Mouse (Mus musculus) liver, embryonic 15.5 days (tissue): ENCODE measurements around the gene Arhgap27. TPM values are rescaled to one million over a fixed set of nuclear protein-coding genes. Genes with fewer than 3 reads are reported as not detected.

Experiments used
- ATAC-seq: fragments of 200-750 bp; cut with Nextera tagmentation; 2 replicates; pipeline ENCODE4 v1.8.0; 2017; ENCODE audit warnings: moderate number of reproducible peaks, mild to moderate bottlenecking, moderate library complexity; ENCODE audit not compliant: insufficient read depth
- H3K27ac ChIP-seq: fragments of 300-500 bp; sonication (generic); replicated peaks from 2 replicates; pipeline ENCODE4 v1.5.1; 2015; ENCODE audit warnings: mild to moderate bottlenecking, inconsistent platforms
- H3K27me3 ChIP-seq: fragments of 300-500 bp; sonication (generic); 2 replicates; pipeline ENCODE4 v1.6.1; 2015; ENCODE audit warnings: mild to moderate bottlenecking, inconsistent platforms
- H3K36me3 ChIP-seq: fragments of 300-500 bp; sonication (generic); replicated peaks from 2 replicates; pipeline ENCODE4 v1.6.1; 2015; ENCODE audit warnings: moderate library complexity, mild to moderate bottlenecking, inconsistent platforms
- H3K4me1 ChIP-seq: fragments of 300-500 bp; sonication (generic); replicated peaks from 2 replicates; pipeline ENCODE4 v1.6.1; 2015; ENCODE audit warnings: inconsistent platforms
- H3K4me2 ChIP-seq: fragments of 300-500 bp; sonication (generic); 2 replicates; pipeline ENCODE4 v1.6.1; 2015; ENCODE audit warnings: moderate library complexity, mild to moderate bottlenecking, inconsistent platforms
- H3K4me3 ChIP-seq: fragments of 300-500 bp; sonication (generic); replicated peaks from 2 replicates; pipeline ENCODE4 v1.5.1; 2015; ENCODE audit warnings: mild to moderate bottlenecking, inconsistent platforms
- H3K9ac ChIP-seq: fragments of 300-500 bp; sonication (generic); 2 replicates; pipeline ENCODE4 v1.6.1; 2015; ENCODE audit warnings: moderate library complexity, mild to moderate bottlenecking, inconsistent platforms
- H3K9me3 ChIP-seq: fragments of 300-500 bp; sonication (generic); replicated peaks from 2 replicates; pipeline ENCODE4 v1.6.1; 2016; ENCODE audit warnings: inconsistent platforms
- WGBS: fragments of 180-500 bp; shearing (Covaris S2); methylation state at CpG from one replicate; pipeline ENCODE4 v1.1.7; 2015; ENCODE audit warnings: mixed read lengths; ENCODE audit not compliant: insufficient replicate concordance; 5-methylcytosine and 5-hydroxymethylcytosine counted together
- polyA plus RNA-seq: library from polyadenylated mRNA; unstranded; fragments of >200 nt; fragmentation: Nextera tagmentation; extraction: Ambion mirVana; gene quantifications from 2 replicates; pipeline ENCODE4 v1.2.1, GENCODE M21; 2015

Arhgap27 gene
- polyA plus RNA-seq, 1 experiment from 2014 or later: 2.7 TPM

- no peak overlapping the region for H3K4me3 ChIP-seq
- H3K9ac ChIP-seq: no peak overlapping the region
- H3K4me1 ChIP-seq: peaks cover 6% of the 10 kb centered on the region
- 36% methylated on average over 1 of the region's 1 CpGs for WGBS
- H3K9me3 ChIP-seq: no peaks in the 10 kb centered on the region
- no peak overlapping the region for H3K4me2 ChIP-seq
- peaks cover 3% of the 10 kb centered on the region; the same call in 1 of the 2 replicates for H3K27me3 ChIP-seq
- ATAC-seq: no peak
- H3K36me3 ChIP-seq: no peaks in the 10 kb centered on the region
- H3K27ac ChIP-seq: no peak overlapping the region
Measured at GRCm38 (mm10) chr11:103318042-103318441, 45.5 kb downstream of the Arhgap27 start.

DNA sequence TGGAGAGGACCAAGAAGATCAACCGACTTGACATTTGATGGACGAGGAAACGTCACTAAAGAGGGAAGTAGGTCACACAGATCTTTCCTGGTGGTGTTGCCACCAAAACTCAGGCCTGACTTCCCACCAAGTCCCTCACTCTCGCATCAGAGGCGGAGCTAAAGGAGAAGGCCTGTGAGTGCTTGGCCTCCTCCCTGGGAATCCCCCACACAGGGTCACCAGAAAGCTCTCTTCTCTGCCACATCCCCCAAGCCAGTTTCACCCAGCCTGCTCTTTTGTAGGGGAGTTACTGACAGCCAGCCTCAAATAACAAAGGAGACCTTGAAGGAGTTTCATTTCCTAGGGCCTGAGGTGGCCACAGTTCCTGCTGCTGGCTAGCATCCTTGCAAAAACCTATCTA is 48.1 kb downstream of the Arhgap27 start:
- Histone ChIP-seq H3K4me3 (no peak overlapping the region), H3K27ac (no peak overlapping the region), H3K27me3 (peaks cover 20% of the 10 kb centered on the region), H3K36me3 (no peaks in the 10 kb centered on the region), H3K9me3 (no peaks in the 10 kb centered on the region), H3K9ac (no peak overlapping the region), H3K4me2 (no peak overlapping the region), H3K4me1 (peaks cover 3% of the 10 kb centered on the region; the same call in 1 of the 2 replicates)
- ATAC-seq: no peak
- 44% methylated on average over 5 of the region's 5 CpGs for WGBS

DNA sequence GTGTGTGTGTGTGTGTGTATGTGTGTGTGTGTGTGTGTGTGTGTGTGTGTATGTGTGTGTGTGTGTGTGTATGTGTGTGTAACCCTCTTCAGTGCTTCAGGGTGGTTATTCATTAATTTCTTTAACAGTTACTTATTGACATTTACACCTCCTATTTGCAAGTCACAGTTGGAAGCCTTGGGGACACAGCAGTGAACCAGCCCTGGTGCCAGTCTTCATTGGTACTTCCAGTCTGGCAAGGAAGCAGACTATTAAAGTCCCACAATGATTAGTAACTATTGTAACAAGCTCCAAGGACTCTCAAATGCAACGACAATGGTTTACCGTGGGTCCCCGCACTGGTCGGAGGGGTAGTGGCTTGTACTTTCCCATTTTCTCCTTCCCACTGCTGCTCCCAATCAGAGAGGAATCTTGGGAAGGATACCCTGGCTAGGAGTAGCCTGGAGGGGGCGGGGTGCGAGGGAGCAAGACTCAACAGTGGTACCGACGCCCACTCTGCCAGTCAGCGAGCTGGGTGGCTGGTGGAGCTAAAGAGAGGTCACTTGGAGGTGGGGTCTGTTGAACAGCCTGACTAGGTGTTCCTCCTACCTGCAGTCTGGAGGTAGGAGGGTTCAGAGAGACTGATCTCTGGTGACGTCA is 48.6 kb downstream of the Arhgap27 start:
- no peaks in the 10 kb centered on the region for H3K36me3 ChIP-seq
- peaks cover 3% of the 10 kb centered on the region; the same call in 1 of the 2 replicates for H3K4me1 ChIP-seq
- H3K27me3 ChIP-seq: peaks cover 20% of the 10 kb centered on the region
- WGBS: 56% methylated on average over 10 of the region's 10 CpGs
- no peak for ATAC-seq
- no peak overlapping the region for H3K27ac ChIP-seq
- no peak overlapping the region for H3K4me3 ChIP-seq
- H3K9me3 ChIP-seq: no peaks in the 10 kb centered on the region
- no peak overlapping the region for H3K4me2 ChIP-seq
- no peak overlapping the region for H3K9ac ChIP-seq

GRCm38 (mm10) chr11:103313542-103313941 is 50.0 kb downstream of the Arhgap27 start:
- no peak for ATAC-seq
- Histone ChIP-seq H3K36me3 (no peaks in the 10 kb centered on the region), H3K27me3 (peaks cover 20% of the 10 kb centered on the region), H3K4me2 (no peak overlapping the region), H3K9ac (no peak overlapping the region), H3K4me1 (peaks cover 3% of the 10 kb centered on the region; the same call in 1 of the 2 replicates), H3K9me3 (no peaks in the 10 kb centered on the region), H3K4me3 (no peak overlapping the region), H3K27ac (no peak overlapping the region)
- 52% methylated on average over 6 of the region's 6 CpGs for WGBS

DNA sequence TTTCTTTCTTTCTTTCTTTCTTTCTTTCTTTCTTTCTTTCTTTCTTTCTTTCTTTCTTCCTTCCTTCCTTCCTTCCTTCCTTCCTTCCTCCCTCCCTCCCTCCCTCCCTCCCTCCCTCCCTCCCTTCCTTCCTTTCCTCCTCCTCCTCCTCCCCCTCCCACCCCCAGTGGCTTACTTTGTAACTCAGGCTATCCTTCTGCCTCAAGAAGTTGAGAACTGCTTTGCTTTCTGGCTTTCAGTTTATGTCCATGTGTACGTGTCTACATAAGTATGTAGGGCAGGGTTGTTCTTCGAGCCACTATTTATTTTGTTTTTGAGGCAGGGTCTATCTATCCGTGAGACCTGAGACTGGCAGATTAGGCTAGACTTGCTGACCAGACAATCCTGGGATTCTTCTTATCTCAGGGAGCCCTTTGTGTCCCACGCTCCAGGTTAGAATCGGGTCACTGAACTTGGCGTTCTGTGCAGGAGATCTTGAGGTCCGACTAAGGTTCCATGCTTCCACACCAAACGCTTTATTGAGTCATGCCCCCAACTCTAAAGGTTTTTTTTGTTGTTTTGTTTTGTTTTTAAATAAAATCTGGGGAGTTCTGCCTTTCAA is 50.7 kb downstream of the Arhgap27 start:
- 61% methylated on average over 8 of the region's 8 CpGs for WGBS
- no peak overlapping the region for H3K27ac ChIP-seq

GRCm38 (mm10) chr11:103311960-103312611 is 51.4 kb downstream of the Arhgap27 start:
- H3K27ac ChIP-seq: no peak overlapping the region
- 6% methylated on average over 30 of the region's 30 CpGs for WGBS
- H3K4me3 ChIP-seq: no peak overlapping the region
- no peak overlapping the region for H3K9ac ChIP-seq
- H3K4me1 ChIP-seq: peaks cover 3% of the 10 kb centered on the region; the same call in 1 of the 2 replicates
- peak overlapping the region; percentile 33 for H3K4me2 ChIP-seq
- H3K36me3 ChIP-seq: no peaks in the 10 kb centered on the region
- H3K27me3 ChIP-seq: peaks cover 19% of the 10 kb centered on the region
- no peaks in the 10 kb centered on the region for H3K9me3 ChIP-seq
- ATAC-seq: no peak

More for the DNA sequence above, 50.7 kb downstream of the Arhgap27 start:
- Histone ChIP-seq H3K9me3 (no peaks in the 10 kb centered on the region), H3K9ac (no peak overlapping the region), H3K4me2 (no peak overlapping the region), H3K36me3 (no peaks in the 10 kb centered on the region), H3K4me3 (no peak overlapping the region), H3K27me3 (peaks cover 20% of the 10 kb centered on the region), H3K4me1 (peaks cover 3% of the 10 kb centered on the region; the same call in 1 of the 2 replicates)
- no peak for ATAC-seq

DNA sequence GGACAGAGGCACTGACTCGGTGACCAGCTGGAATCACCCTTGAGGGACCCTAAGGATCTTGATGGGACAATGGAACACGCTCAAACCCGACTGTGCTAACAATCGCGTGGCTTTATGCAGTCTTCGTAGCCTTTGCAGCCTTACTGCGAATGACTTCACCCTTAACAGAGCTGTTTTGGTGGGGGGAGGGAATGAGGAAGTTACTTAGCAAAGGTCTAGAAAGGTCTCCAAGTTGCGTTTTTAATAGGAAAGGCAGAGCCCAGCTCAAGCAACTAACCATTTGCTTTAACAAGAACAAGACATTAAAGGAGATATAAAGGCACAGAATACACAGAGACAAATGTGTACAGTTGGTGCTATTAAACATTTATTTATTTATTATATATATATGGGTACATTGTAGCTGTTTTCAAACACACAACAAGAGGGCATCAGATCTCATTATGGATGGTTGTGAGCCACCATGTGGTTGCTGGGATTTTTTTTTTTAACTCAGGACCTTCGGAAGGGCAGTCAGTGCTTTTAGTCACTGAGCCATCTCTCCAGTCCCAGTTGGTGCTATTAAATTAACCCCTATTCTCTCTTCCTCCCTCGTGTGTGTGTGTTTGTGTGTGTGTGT is 53.4 kb downstream of the Arhgap27 start:
- 31% methylated on average over 10 of the region's 10 CpGs for WGBS
- Histone ChIP-seq H3K9me3 (no peaks in the 10 kb centered on the region), H3K36me3 (no peaks in the 10 kb centered on the region), H3K4me2 (no peak overlapping the region), H3K4me1 (peaks cover 2% of the 10 kb centered on the region; the same call in 1 of the 2 replicates), H3K27me3 (peaks cover 17% of the 10 kb centered on the region), H3K4me3 (no peak overlapping the region), H3K27ac (no peak overlapping the region), H3K9ac (no peak overlapping the region)
- ATAC-seq: no peak

DNA sequence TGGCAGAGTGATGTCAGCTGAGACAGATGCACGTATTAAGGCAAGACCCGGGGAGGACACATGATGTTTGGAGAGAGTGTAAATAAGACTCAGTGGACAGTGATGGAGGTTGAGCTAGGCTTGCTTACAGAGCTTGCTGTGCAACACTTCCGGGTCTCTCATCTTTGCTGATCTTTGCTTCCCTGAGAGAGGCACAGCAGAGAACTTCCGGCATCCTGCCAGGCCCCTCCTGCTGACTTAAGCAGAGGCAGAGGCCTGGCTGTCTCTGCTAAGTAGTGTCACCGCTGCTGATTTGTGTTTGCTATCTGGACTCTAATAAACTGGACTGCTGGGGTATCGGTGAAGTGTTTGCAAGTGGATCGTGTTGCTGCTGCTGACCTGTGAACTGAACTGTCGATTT is 55.6 kb downstream of the Arhgap27 start:
- ATAC-seq: no peak
- H3K36me3 ChIP-seq: no peaks in the 10 kb centered on the region
- WGBS: 61% methylated on average over 8 of the region's 8 CpGs

GRCm38 (mm10) chr11:103304525-103304924 is 59.0 kb downstream of the Arhgap27 start:
- Histone ChIP-seq H3K4me3 (no peak overlapping the region), H3K9ac (no peak overlapping the region), H3K27me3 (no peaks in the 10 kb centered on the region), H3K27ac (no peak overlapping the region), H3K36me3 (no peaks in the 10 kb centered on the region), H3K4me2 (no peak overlapping the region), H3K9me3 (no peaks in the 10 kb centered on the region), H3K4me1 (no peaks in the 10 kb centered on the region)
- WGBS: 33% methylated on average over 9 of the region's 9 CpGs
- ATAC-seq: no peak

More for the DNA sequence above, 55.6 kb downstream of the Arhgap27 start:
- Histone ChIP-seq H3K27me3 (peaks cover 15% of the 10 kb centered on the region), H3K4me3 (no peak overlapping the region), H3K4me2 (no peak overlapping the region), H3K4me1 (no peaks in the 10 kb centered on the region), H3K9me3 (no peaks in the 10 kb centered on the region), H3K27ac (no peak overlapping the region), H3K9ac (no peak overlapping the region)

- Histone ChIP-seq H3K27me3 (no peaks in the 10 kb centered on the region), H3K4me3 (no peak overlapping the region), H3K27ac (no peak overlapping the region), H3K4me2 (no peak overlapping the region), H3K4me1 (0 out of 2 replicates have a peak, but pooled peaks cover 5% of the 10 kb centered on the region), H3K9me3 (no peaks in the 10 kb centered on the region), H3K36me3 (no peaks in the 10 kb centered on the region), H3K9ac (no peak overlapping the region)
- no peak for ATAC-seq
- WGBS: 67% methylated on average over 7 of the region's 7 CpGs
Measured at GRCm38 (mm10) chr11:103294772-103295171, 68.7 kb downstream of the Arhgap27 start.

GRCm38 (mm10) chr11:103294066-103294465 is 69.4 kb downstream of the Arhgap27 start:
- H3K9ac ChIP-seq: no peak overlapping the region
- H3K4me1 ChIP-seq: peaks cover 12% of the 10 kb centered on the region; the same call in 1 of the 2 replicates
- H3K36me3 ChIP-seq: no peaks in the 10 kb centered on the region
- H3K27ac ChIP-seq: no peak overlapping the region
- no peaks in the 10 kb centered on the region for H3K9me3 ChIP-seq
- no peak overlapping the region for H3K4me3 ChIP-seq
- no peak overlapping the region for H3K4me2 ChIP-seq
- H3K27me3 ChIP-seq: no peaks in the 10 kb centered on the region
- no peak for ATAC-seq
- 65% methylated on average over 6 of the region's 6 CpGs for WGBS
